Mouse (Mus musculus) retina, embryonic 14.5 days (tissue): ENCODE measurements at regions not wholly inside any gene's neighbourhood (a gene's known extent, or its start where the extent isn't known, plus 50 kb on each side); places are given as distances from the start of the nearest gene placed in this dataset.

ENCODE experiments used
- DNase-seq: peaks from one replicate; pipeline ENCODE4 v3.0.0-alpha.2; 2015; ENCODE audit warnings: low spot score

DNA sequence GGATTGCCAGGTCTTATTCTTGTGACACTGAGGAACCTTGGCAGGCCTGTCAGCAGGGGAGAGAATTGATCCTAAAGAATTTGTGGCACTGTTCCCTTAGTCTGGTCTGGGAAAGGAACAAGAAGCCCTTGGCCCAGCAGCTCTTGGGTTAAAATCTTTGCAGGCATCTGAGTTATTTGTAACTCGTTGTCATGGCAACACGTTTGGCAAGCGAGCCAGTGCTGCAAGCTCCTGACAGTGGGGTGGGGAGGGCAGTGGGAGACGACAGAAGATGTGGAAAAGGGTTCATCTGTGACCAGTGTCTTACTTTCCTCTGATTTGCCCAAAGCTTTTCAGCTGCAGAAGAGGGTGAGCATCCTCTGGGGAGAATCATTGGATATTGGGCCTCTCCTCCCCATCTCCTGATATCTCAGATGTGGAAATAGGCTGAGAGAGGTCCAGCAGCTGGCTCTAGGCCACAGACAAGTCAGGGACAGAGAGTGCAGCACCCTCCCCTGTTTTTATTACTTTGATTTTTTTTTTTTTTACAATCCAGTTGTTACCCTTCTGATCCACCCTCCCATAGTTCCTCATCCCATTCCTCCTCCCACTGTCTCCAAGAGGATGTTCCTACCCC lies 92.4 kb upstream of the Huwe1 start:
- peak; percentile 59 for DNase-seq
